Mouse (Mus musculus): ENCODE results near the gene Sertad2.

- no peak for TF ChIP-seq CTCF (IDR thresholded peaks at IDR 0.05; ENCODE audit: low read depth, low read length)
- no peak for TF ChIP-seq TAL1 (conservative IDR thresholded peaks at IDR 0.05; ENCODE audit: low read depth, low read length)
- TF ChIP-seq GATA1 (IDR thresholded peaks at IDR 0.05; ENCODE audit: borderline replicate concordance, low read length), result no peak
- TF ChIP-seq POLR2AphosphoS5 (IDR thresholded peaks at IDR 0.05; ENCODE audit: insufficient replicate concordance, low read depth, low read length), result no peak
- no peak for TF ChIP-seq GATA2 (IDR thresholded peaks at IDR 0.05; ENCODE audit: borderline replicate concordance, low read depth, low read length)
These were observed 106.4 kb downstream of the Sertad2 start for GRCm38 (mm10) chr11:20649477-20649876.
